26 mouse cellular contexts compared by ENCODE assay signal in genomic region chr12:12744492-12744891, GRCm38 (mm10).
"Had no signal": no experiment of that assay in that cellular context is flagged by ENCODE, and none has a peak within 500 bp of the region (broad histone marks: within the 10 kb centered on the region; RNA-seq: fewer than 3 reads in every experiment).

No protein-coding gene starts in this region.

- DNase-seq: gastrocnemius, postnatal 14 days; gastrocnemius, postnatal 36 days; heart, adult 18-20 months; heart, postnatal 14 days; heart, postnatal 36 days; kidney, adult 11 months; kidney, adult 2 months; kidney, adult 9 months; kidney, postnatal 14 days; kidney, postnatal 36 days; layer of hippocampus, adult 9-11 months; layer of hippocampus, postnatal 36 days; left cerebral cortex, postnatal 4 days had no signal

- H3K4me2 ChIP-seq: heart, embryonic 11.5 days; heart, embryonic 13.5 days; heart, embryonic 15.5 days; hindbrain, embryonic 13.5 days; hindbrain, embryonic 15.5 days; kidney, embryonic 15.5 days; limb, embryonic 13.5 days; limb, embryonic 15.5 days; liver, embryonic 12.5 days had no signal

- H3K27ac ChIP-seq: heart, embryonic 13.5 days; heart, embryonic 15.5 days; hindbrain, embryonic 13.5 days; hindbrain, embryonic 15.5 days; hindbrain, postnatal 0 days; kidney, embryonic 15.5 days; kidney, postnatal 0 days; limb, embryonic 13.5 days; limb, embryonic 15.5 days; liver, embryonic 12.5 days; liver, embryonic 14.5 days had no signal

- H3K4me1 ChIP-seq: limb, embryonic 15.5 days; liver, embryonic 12.5 days had no signal

- ATAC-seq: hindbrain, postnatal 0 days; intestine, embryonic 16.5 days; liver, embryonic 12.5 days had no signal

- H3K36me3 ChIP-seq: heart, embryonic 13.5 days; heart, embryonic 15.5 days; hindbrain, embryonic 13.5 days; hindbrain, embryonic 15.5 days; kidney, embryonic 15.5 days; limb, embryonic 13.5 days; limb, embryonic 15.5 days; liver, embryonic 12.5 days had no signal

- H3K27me3 ChIP-seq: heart, embryonic 13.5 days; heart, embryonic 15.5 days; hindbrain, embryonic 13.5 days; hindbrain, embryonic 15.5 days; kidney, embryonic 15.5 days; limb, embryonic 13.5 days; limb, embryonic 15.5 days; liver, embryonic 12.5 days had no signal

- H3K9ac ChIP-seq: heart, embryonic 13.5 days; heart, embryonic 15.5 days; hindbrain, embryonic 13.5 days; hindbrain, embryonic 15.5 days; kidney, embryonic 15.5 days; limb, embryonic 13.5 days; limb, embryonic 15.5 days; liver, embryonic 12.5 days; liver, embryonic 14.5 days had no signal

- H3K9me3 ChIP-seq: heart, embryonic 13.5 days; heart, embryonic 15.5 days; hindbrain, embryonic 13.5 days; hindbrain, embryonic 15.5 days; kidney, embryonic 15.5 days; limb, embryonic 13.5 days; limb, embryonic 15.5 days; liver, embryonic 12.5 days had no signal

- H3K4me3 ChIP-seq: heart, embryonic 13.5 days; heart, embryonic 15.5 days; hindbrain, embryonic 13.5 days; hindbrain, embryonic 15.5 days; kidney, embryonic 15.5 days; limb, embryonic 13.5 days; limb, embryonic 15.5 days; liver, embryonic 12.5 days had no signal
